Comparison of ENCODE assay signal across 21 mouse cellular contexts in the genomic region with DNA sequence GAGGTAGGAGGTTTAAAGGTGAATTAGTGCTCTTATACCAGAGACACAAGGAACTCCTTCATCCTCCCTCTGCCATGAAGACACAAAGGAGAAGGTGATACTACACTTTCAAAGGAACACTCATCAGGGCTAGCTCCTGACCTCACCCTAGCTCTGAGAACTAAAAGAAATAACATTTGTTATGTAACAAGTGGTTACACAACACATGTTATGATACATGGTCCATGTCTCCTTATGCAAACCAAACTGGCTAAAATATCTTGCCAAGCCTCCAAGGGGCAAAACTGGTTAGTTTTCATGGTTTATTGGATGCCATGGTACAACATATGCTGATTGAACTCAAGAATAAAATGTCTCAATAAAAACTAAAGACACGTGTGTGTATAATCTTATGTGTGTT.
"Had no signal": no experiment of that assay in that cellular context is flagged by ENCODE, and none has a peak within 500 bp of the region (broad histone marks: within the 10 kb centered on the region; RNA-seq: fewer than 3 reads in every experiment).

No protein-coding gene starts in this region.

- H3K4me1 ChIP-seq: limb, embryonic 10.5 days; limb, embryonic 13.5 days; liver, embryonic 13.5 days; midbrain, embryonic 12.5 days; midbrain, embryonic 15.5 days; neural tube, embryonic 12.5 days; neural tube, embryonic 15.5 days; stomach, embryonic 15.5 days had no signal

- H3K36me3 ChIP-seq: limb, embryonic 10.5 days; limb, embryonic 13.5 days; liver, embryonic 13.5 days; midbrain, embryonic 12.5 days; midbrain, embryonic 15.5 days; neural tube, embryonic 12.5 days; neural tube, embryonic 15.5 days; stomach, embryonic 15.5 days had no signal

- H3K27ac ChIP-seq: kidney, postnatal 0 days; layer of hippocampus, adult 2 months; limb, embryonic 10.5 days; limb, embryonic 13.5 days; liver, embryonic 13.5 days; midbrain, embryonic 12.5 days; midbrain, embryonic 15.5 days; neural tube, embryonic 12.5 days; neural tube, embryonic 15.5 days; stomach, embryonic 15.5 days had no signal

- H3K27me3 ChIP-seq: limb, embryonic 13.5 days; liver, embryonic 13.5 days; midbrain, embryonic 12.5 days; midbrain, embryonic 15.5 days; neural tube, embryonic 12.5 days; neural tube, embryonic 15.5 days; stomach, embryonic 15.5 days had no signal

- DNase-seq: kidney, postnatal 25 days; layer of hippocampus, adult 9-11 months; liver; liver, embryonic 13.5 days; lung, adult 2 months; lung, postnatal 14 days; lung, postnatal 4 days; retina, postnatal 1 day; right cerebral cortex, postnatal 25 days; spleen, adult 18-20 months; thymus, adult 18-20 months; thymus, postnatal 36 days had no signal

- H3K9ac ChIP-seq: limb, embryonic 13.5 days; liver, embryonic 13.5 days; midbrain, embryonic 12.5 days; midbrain, embryonic 15.5 days; neural tube, embryonic 12.5 days; neural tube, embryonic 15.5 days; stomach, embryonic 15.5 days had no signal

- ATAC-seq: midbrain, embryonic 15.5 days had no signal

- H3K4me3 ChIP-seq: layer of hippocampus, adult 2 months; limb, embryonic 10.5 days; limb, embryonic 13.5 days; liver, embryonic 13.5 days; midbrain, embryonic 12.5 days; midbrain, embryonic 15.5 days; neural tube, embryonic 12.5 days; neural tube, embryonic 15.5 days; stomach, embryonic 15.5 days had no signal

- H3K9me3 ChIP-seq: limb, embryonic 10.5 days; limb, embryonic 13.5 days; liver, embryonic 13.5 days; midbrain, embryonic 12.5 days; midbrain, embryonic 15.5 days; neural tube, embryonic 12.5 days; neural tube, embryonic 15.5 days; stomach, embryonic 15.5 days had no signal

- H3K4me2 ChIP-seq: limb, embryonic 13.5 days; liver, embryonic 13.5 days; midbrain, embryonic 12.5 days; midbrain, embryonic 15.5 days; neural tube, embryonic 12.5 days; neural tube, embryonic 15.5 days; stomach, embryonic 15.5 days had no signal
